Mouse (Mus musculus) lung, adult 18-20 months (tissue): ENCODE results near the gene Fam102b.

Experiments
- DNase-seq, 2 experiments: peaks; one replicate each; pipeline ENCODE4 v3.0.0; 2022; ENCODE audit warnings: mixed read lengths in 2 of 2

Gene Fam102b

DNA sequence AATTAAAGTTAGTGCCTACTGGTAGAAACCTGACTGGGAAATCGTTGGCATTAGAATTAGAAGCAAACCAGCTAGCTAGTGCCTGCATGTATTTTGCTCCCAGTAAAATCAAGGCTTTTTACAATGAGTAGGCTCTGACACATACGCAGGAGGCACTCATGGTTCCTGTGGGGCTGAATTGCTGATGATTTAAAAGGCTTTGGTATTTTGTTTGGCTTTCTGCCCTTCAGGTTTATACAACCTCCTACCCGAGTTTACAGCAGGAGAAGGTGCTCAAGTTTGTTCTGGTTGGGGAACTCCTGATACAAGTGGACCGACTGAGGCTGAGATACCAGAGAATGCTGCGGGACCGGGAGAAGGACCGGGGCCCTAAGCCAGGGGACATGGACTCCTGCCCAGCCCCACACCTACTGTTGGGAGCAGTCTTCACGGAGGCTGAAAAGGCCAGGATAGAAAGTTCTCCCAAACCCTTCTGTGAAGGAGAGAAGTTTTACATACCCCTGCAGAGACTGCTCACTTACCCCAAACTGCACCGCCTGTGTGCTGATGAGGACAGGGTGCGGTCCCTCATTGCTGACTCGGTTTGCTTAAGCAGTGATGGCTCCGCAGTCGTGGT is 67.6 kb downstream of the Fam102b start:
- DNase-seq, result peak in 1 of 2 experiments; percentile 16

DNA sequence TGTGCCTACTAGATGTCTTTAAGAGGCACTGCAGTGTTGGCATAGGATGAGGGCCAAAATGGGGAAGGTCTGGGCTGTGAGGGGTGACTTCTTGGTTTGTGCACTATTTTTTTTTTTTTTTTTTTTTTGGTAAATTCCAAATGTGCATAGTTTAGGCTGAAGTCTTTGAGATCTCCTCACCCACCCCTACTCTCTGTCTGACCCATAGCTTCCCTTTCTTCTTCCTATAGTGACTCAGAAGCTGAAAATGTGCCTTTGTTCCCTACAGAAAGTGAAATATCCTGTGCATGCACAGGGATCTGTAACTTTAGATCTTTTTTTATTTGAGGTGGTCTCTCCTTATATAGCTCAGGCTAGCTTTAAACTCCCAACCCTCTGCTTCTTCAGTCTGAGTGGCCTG is 69.4 kb downstream of the Fam102b start:
- DNase-seq, result peak in 1 of 2 experiments; percentile 27

DNA sequence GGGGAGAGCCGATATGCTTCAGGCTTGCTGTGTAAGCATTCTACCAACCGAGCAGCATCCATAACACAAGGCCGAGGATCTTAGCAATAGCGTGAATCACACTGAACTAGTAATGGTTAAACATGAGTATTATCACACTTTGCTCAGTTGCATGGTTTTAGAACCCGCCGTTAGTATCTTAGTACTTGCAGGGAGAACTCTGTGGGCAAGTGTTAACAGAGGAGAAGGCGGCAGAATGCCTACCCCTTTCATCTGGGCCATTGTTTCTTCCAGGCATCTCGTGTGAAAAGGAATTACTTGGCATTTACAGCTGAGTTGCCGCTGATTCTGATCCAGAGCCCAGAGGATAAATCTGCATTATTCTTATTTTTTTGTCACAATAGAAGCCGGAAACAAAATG is 86.4 kb downstream of the Fam102b start:
- no peak for DNase-seq

DNA sequence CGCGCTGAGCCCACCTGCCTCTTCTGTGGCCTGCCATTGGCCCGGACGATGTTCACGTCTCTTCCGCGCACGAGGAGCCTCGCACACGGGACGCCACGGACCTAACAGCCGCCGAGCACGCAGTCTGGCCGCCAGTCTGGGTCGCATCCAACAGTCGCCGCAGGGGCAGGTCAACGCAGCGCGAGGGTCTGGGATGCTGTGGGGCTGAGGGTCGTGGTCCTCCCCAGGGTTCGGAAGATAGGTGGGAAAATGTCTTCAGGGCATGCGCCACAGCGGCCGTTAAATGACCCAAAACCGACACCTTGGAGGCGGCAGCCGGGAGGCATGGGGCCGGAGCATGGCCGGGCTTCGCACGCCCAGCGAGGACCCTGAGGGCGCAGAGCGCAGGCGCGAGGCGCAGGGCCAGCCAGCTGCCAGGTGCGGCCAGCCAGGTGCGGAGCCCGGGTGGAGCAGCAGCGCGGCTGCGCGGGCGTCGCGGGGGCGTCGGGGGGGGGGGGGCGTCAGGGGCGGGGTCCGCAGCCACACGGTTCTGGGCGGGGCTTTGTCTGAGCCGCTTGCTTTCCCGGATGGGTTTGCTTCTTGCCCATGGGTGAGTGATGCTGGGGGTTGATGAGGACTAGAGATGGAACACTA is 87.3 kb downstream of the Fam102b start, which contains the start of gene Gm9857:
Gm9857 (minus strand) TSS at position 445 of the 633 bp plus-strand sequence.
- DNase-seq, result no peak

DNA sequence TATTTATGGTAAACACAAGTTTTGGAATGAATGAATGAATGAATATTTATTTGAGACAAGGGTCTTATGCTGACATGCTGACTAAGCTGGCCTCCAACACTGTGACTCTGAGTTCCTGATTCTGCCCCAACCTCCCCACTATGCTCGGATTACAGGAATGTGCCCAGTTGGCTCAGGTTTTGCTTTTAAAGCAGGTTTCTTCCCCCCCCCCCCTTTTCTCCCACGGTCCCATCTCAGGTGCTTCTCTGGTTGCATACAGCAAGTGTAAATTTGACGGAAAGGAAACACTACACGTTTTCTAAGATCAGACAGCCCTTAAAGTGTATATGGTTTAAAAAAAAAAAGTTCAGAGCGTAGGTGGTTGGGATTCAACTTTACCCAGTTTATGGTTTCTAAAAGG is 87.8 kb downstream of the Fam102b start, which contains the start of gene Henmt1:
Henmt1 (plus strand) TSS at position 301 of the 400 bp plus-strand sequence.
- no peak for DNase-seq

DNA sequence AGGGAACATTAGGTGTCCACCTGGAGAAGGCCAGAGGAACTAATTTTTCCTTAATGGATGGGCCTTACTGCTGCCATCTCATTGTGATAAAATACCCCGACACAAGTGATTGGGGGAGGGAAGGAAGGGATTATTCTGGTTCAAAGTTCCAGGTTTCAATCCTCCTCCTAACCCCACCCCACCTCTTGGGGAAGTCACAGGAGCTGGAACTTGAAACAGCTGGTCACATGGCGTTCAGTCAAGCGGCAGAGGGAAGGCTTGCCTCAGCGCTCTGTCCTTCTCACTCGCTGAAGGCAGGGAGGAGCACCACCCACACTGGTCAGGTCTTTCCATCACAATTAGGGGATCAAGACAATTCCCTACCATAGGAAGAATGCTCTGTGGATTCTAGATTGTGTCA is 88.7 kb downstream of the Fam102b start:
- DNase-seq, result no peak

DNA sequence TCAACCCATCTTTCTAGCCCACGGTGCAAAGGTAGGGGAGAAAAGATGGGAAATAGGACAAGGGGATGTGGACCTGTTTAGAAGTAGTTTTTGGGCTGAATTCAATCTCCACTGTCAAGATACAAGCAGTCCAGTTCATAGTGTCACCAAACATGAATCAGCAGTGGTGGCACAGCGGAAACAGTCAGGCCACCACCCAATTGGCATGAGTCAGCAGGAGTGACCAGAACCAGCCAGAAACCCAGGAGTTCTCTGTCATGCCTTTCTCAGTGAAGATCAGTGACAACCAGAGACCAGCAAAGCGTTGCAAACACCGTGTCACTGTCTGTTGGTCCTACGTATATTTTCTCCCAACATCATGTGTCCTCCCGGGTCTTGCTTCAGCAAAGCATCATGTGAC is 93.8 kb downstream of the Fam102b start:
- DNase-seq, result no peak

DNA sequence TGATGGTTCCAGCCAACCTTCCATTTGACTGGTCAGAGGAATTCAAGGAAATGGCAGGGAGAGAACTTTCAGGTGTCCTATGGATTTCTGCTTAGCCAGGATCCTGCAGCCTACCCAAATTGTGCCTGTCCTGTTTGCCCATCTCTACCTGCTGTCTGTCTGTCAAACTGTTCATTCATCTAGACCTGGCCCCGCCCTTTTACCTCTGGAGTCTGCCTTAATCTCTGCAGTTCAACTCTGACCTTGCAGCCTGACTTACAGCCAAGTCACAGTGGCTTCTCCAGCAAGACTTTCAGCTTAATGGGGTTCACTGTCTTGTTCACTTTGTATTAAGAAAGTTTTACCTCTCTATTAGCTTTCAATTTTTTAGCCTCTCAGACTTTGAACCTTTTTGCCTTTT is 101.1 kb downstream of the Fam102b start:
- DNase-seq, result no peak

DNA sequence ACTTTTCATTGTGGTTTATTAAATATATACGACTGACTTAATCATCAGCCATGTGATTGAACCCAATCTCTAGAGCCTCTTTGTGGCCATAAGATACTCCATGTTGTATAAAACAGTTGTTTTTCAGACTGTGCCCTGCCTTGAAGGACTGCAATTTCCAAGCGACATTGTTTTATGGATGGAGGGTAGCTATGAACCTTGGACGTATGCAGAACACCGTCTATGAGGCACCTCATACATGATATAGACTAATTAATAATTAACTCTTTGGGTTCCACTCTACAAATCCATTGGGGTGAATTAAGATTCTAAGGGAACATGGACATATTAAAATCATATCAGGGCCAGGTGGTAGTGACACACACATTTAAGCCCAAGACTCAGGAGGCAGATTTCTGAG is 101.7 kb downstream of the Fam102b start:
- DNase-seq, result no peak

DNA sequence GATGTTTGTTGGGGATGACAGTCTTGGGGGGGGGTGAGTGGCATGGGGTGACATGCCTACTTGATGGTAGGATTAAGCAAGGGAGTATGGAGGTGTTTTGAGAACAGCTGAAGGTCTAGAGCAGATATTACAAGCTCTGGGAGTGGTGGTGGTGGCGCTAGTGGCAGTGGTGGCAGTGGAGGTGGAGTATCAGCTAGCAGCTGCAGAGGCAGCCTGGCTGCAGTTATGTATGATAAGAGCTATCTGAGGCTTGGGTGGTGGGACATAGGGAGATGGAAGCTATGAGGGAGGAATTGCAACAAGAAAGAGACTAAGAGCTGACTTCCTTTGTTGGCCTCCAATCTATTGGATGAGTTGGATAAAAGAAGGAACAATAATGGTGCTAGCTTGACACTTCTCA is 105.6 kb downstream of the Fam102b start:
- DNase-seq, result no peak
